Mouse (Mus musculus) erythroblast, embryonic 14.5 days (primary cell): ENCODE measurements around the gene Rap1gds1.

Experiments
- GATA1 ChIP-seq: IDR thresholded peaks from 2 replicates; pipeline ENCODE4 v1.6.1; 2012; ENCODE audit warnings: low read length, inconsistent platforms, mixed read lengths
- TAL1 ChIP-seq: IDR thresholded peaks from 3 replicates; pipeline ENCODE4 v1.6.1; 2012; ENCODE audit warnings: low read length, inconsistent platforms, mixed read lengths

DNA sequence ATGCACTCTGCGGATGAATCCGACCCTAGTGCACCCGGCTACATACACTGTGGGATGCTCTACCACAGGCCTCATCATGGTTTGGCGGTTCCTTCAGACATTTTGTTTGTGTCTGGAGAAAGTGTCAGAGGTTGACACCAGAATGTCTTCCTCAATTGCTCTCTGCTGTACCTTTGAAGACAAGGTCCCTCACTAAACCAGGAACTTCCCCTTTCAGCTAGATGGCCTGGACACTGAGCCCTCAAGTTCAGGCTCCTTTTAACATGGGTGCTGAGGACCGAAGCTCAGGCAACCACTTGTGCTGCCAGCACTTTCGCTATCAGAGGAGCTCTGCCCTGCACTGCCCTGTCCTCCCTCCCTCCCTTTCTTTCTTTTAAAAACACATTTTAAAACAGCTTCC lies 92.8 kb downstream of the Rap1gds1 start:
- TF ChIP-seq TAL1 (no peak), GATA1 (no peak)
